Mouse (Mus musculus) cortical plate, adult 2 months (tissue): ENCODE results near the gene Ncam2. TPM values are rescaled to one million over a fixed set of nuclear protein-coding genes. Genes with fewer than 3 reads are reported as not detected.

Source experiments
- H3K27ac ChIP-seq: fragments of 200-500 bp; 2 replicates; pipeline ENCODE4 v1.5.1; 2012; ENCODE audit warnings: low read length, control low read depth, inconsistent platforms; ENCODE audit not compliant: insufficient read depth
- H3K4me1 ChIP-seq: fragments of 200-500 bp; 2 replicates; pipeline ENCODE4 v1.6.1; 2011; ENCODE audit warnings: low read length; ENCODE audit not compliant: control insufficient read depth, insufficient read depth
- H3K4me3 ChIP-seq: fragments of 200-500 bp; 2 replicates; pipeline ENCODE4 v1.5.1; 2011; ENCODE audit warnings: mild to moderate bottlenecking, low read length, control low read depth; ENCODE audit not compliant: insufficient read depth
- CTCF ChIP-seq: fragments of 200-500 bp; IDR thresholded peaks from 2 replicates; pipeline ENCODE4 v1.5.1; 2011; ENCODE audit warnings: mild to moderate bottlenecking, control low read depth, low read length; ENCODE audit not compliant: insufficient read depth; ENCODE audit errors: extremely low read depth
- POLR2A ChIP-seq: fragments of 200-500 bp; IDR thresholded peaks from 2 replicates; pipeline ENCODE4 v1.6.1; 2011; ENCODE audit warnings: mild to moderate bottlenecking, low read length, control low read depth; ENCODE audit not compliant: insufficient read depth; ENCODE audit errors: extremely low read depth
- polyA plus RNA-seq: library from polyadenylated mRNA; depleted of rRNA; stranded (reverse); fragments of >200 nt; gene quantifications from 2 replicates; pipeline ENCODE4 v1.2.3, GENCODE M21; 2012

Ncam2 gene
- polyA plus RNA-seq, 1 experiment: 19.8 TPM

- TF ChIP-seq CTCF (no peak), POLR2A (no peak)
- no peak overlapping the region for H3K27ac ChIP-seq
- no peak overlapping the region for H3K4me3 ChIP-seq
- H3K4me1 ChIP-seq: no peaks in the 10 kb centered on the region
Observed at GRCm38 (mm10) chr16:81285882-81286281, 85.4 kb downstream of the Ncam2 start.

GRCm38 (mm10) chr16:81303806-81304205 is 103.3 kb downstream of the Ncam2 start:
- TF ChIP-seq CTCF (no peak), POLR2A (no peak)
- no peak overlapping the region for H3K27ac ChIP-seq
- H3K4me1 ChIP-seq: no peaks in the 10 kb centered on the region
- H3K4me3 ChIP-seq: no peak overlapping the region

- H3K4me3 ChIP-seq: no peak overlapping the region
- no peak overlapping the region for H3K27ac ChIP-seq
- no peaks in the 10 kb centered on the region for H3K4me1 ChIP-seq
- TF ChIP-seq POLR2A: no peak
- TF ChIP-seq CTCF: no peak
Observed at GRCm38 (mm10) chr16:81309215-81309614, 108.7 kb downstream of the Ncam2 start.

GRCm38 (mm10) chr16:81319037-81319436 is 118.5 kb downstream of the Ncam2 start:
- TF ChIP-seq CTCF: no peak
- no peak for TF ChIP-seq POLR2A
- H3K4me1 ChIP-seq: no peaks in the 10 kb centered on the region
- H3K27ac ChIP-seq: no peak overlapping the region
- H3K4me3 ChIP-seq: no peak overlapping the region

GRCm38 (mm10) chr16:81330539-81330938 is 130.0 kb downstream of the Ncam2 start:
- Histone ChIP-seq H3K27ac (no peak overlapping the region), H3K4me1 (no peaks in the 10 kb centered on the region; the same call in 1 of the 2 replicates), H3K4me3 (no peak overlapping the region)
- TF ChIP-seq CTCF: peak; percentile 49; the same call in 1 of the 2 replicates
- no peak for TF ChIP-seq POLR2A

- H3K4me3 ChIP-seq: no peak overlapping the region
- H3K4me1 ChIP-seq: no peaks in the 10 kb centered on the region
- no peak overlapping the region for H3K27ac ChIP-seq
- TF ChIP-seq CTCF (no peak), POLR2A (no peak)
Observed at GRCm38 (mm10) chr16:81365901-81366300, 165.4 kb downstream of the Ncam2 start.

GRCm38 (mm10) chr16:81374234-81374633 is 173.7 kb downstream of the Ncam2 start:
- H3K4me1 ChIP-seq: no peaks in the 10 kb centered on the region; the same call in 1 of the 2 replicates
- H3K4me3 ChIP-seq: no peak overlapping the region
- TF ChIP-seq POLR2A: no peak
- TF ChIP-seq CTCF: no peak
- no peak overlapping the region for H3K27ac ChIP-seq

GRCm38 (mm10) chr16:81380434-81380833 is 179.9 kb downstream of the Ncam2 start:
- Histone ChIP-seq H3K4me1 (no peaks in the 10 kb centered on the region; the same call in 1 of the 2 replicates), H3K27ac (no peak overlapping the region), H3K4me3 (no peak overlapping the region)
- no peak for TF ChIP-seq CTCF
- TF ChIP-seq POLR2A: no peak

GRCm38 (mm10) chr16:81388646-81389045 is 188.1 kb downstream of the Ncam2 start:
- H3K27ac ChIP-seq: no peak overlapping the region
- H3K4me3 ChIP-seq: no peak overlapping the region
- H3K4me1 ChIP-seq: no peaks in the 10 kb centered on the region
- TF ChIP-seq CTCF (no peak), POLR2A (no peak)

- H3K4me1 ChIP-seq: no peaks in the 10 kb centered on the region
- H3K4me3 ChIP-seq: no peak overlapping the region
- no peak overlapping the region for H3K27ac ChIP-seq
- no peak for TF ChIP-seq CTCF
- TF ChIP-seq POLR2A: no peak
Observed at GRCm38 (mm10) chr16:81434559-81434958, 234.1 kb downstream of the Ncam2 start.

GRCm38 (mm10) chr16:81437091-81437867 is 236.8 kb downstream of the Ncam2 start:
- Histone ChIP-seq H3K27ac (no peak overlapping the region), H3K4me1 (no peaks in the 10 kb centered on the region), H3K4me3 (no peak overlapping the region)
- no peak for TF ChIP-seq CTCF
- TF ChIP-seq POLR2A: no peak
